Mouse (Mus musculus): ENCODE measurements around the gene Tm9sf1. TPM values are rescaled to one million over a fixed set of nuclear protein-coding genes. Genes with fewer than 3 reads are reported as not detected.
A peak's percentile ranks its signal among the peaks of the same experiment; 100 is the strongest.

Tm9sf1 gene
- 98.1 and 102 TPM in 2 replicates for polyA plus RNA-seq (2012; rRNA removed)

GRCm38 (mm10) chr14:55643060-55643907 lies at the start of gene Tm9sf1:
Gene Tm9sf1, minus strand, starts transcription at chr14:55643806.
- TF ChIP-seq POLR2A (IDR thresholded peaks at IDR 0.05; ENCODE audit: control insufficient read depth, extremely low read depth, insufficient read depth, low read length, poor library complexity), result peak; percentile 56; the same call in 1 of the 2 replicates
- peak; percentile 51; the same call in 1 of the 2 replicates for TF ChIP-seq CTCF (IDR thresholded peaks at IDR 0.05; ENCODE audit: borderline replicate concordance, control insufficient read depth, extremely low read depth, insufficient read depth, low read length, poor library complexity)
- peak; percentile 83 for DNase-seq
- Histone ChIP-seq H3K36me3 (ENCODE audit: control insufficient read depth, insufficient read depth, low read length) (no peaks in the 10 kb centered on the region; the same call in 1 of the 2 replicates), H3K4me3 (ENCODE audit: control insufficient read depth, insufficient read depth, low read length) (peak within 1 kb of the TSS; percentile 65), H3K4me1 (replicated peaks; ENCODE audit: control insufficient read depth, insufficient read depth, low read length) (peaks cover 15% of the 10 kb centered on the region), H3K27me3 (ENCODE audit: control insufficient read depth, insufficient read depth, low read length) (no peaks in the 10 kb centered on the region), H3K27ac (ENCODE audit: control insufficient read depth, insufficient read depth, low read length) (peak within 1 kb of the TSS; percentile 31)
- under 1% methylated on average over 89 of the region's 89 CpGs for WGBS

- no peak overlapping the region for H3K4me3 ChIP-seq (ENCODE audit: control insufficient read depth, insufficient read depth, low read length)
- WGBS, result 74% methylated on average over 10 of the region's 10 CpGs
- no peaks in the 10 kb centered on the region for H3K4me1 ChIP-seq (replicated peaks; ENCODE audit: control insufficient read depth, insufficient read depth, low read length)
- no peaks in the 10 kb centered on the region for H3K27me3 ChIP-seq (ENCODE audit: control insufficient read depth, insufficient read depth, low read length)
- no peak for TF ChIP-seq POLR2A (IDR thresholded peaks at IDR 0.05; ENCODE audit: control insufficient read depth, extremely low read depth, insufficient read depth, low read length, poor library complexity)
- H3K27ac ChIP-seq (ENCODE audit: control insufficient read depth, insufficient read depth, low read length), result no peak overlapping the region
- no peaks in the 10 kb centered on the region for H3K36me3 ChIP-seq (ENCODE audit: control insufficient read depth, insufficient read depth, low read length)
- DNase-seq, result no peak
Measured at GRCm38 (mm10) chr14:55689433-55689832, 45.8 kb upstream of the Tm9sf1 start.

- Histone ChIP-seq H3K4me1 (replicated peaks; ENCODE audit: control insufficient read depth, insufficient read depth, low read length) (peaks cover 8% of the 10 kb centered on the region), H3K27ac (ENCODE audit: control insufficient read depth, insufficient read depth, low read length) (0 out of 2 replicates have a peak overlapping the region, but pooled peaks have one; percentile 29), H3K4me3 (ENCODE audit: control insufficient read depth, insufficient read depth, low read length) (peak overlapping the region; percentile 62), H3K36me3 (ENCODE audit: control insufficient read depth, insufficient read depth, low read length) (peaks cover 29% of the 10 kb centered on the region), H3K27me3 (ENCODE audit: control insufficient read depth, insufficient read depth, low read length) (no peaks in the 10 kb centered on the region)
- no peak for DNase-seq
- TF ChIP-seq CTCF (IDR thresholded peaks at IDR 0.05; ENCODE audit: borderline replicate concordance, control insufficient read depth, extremely low read depth, insufficient read depth, low read length, poor library complexity) (no peak), POLR2A (IDR thresholded peaks at IDR 0.05; ENCODE audit: control insufficient read depth, extremely low read depth, insufficient read depth, low read length, poor library complexity) (no peak)
- WGBS, result 11% methylated on average over 3 of the region's 3 CpGs
Measured at GRCm38 (mm10) chr14:55682118-55682493, 38.5 kb upstream of the Tm9sf1 start.

DNA sequence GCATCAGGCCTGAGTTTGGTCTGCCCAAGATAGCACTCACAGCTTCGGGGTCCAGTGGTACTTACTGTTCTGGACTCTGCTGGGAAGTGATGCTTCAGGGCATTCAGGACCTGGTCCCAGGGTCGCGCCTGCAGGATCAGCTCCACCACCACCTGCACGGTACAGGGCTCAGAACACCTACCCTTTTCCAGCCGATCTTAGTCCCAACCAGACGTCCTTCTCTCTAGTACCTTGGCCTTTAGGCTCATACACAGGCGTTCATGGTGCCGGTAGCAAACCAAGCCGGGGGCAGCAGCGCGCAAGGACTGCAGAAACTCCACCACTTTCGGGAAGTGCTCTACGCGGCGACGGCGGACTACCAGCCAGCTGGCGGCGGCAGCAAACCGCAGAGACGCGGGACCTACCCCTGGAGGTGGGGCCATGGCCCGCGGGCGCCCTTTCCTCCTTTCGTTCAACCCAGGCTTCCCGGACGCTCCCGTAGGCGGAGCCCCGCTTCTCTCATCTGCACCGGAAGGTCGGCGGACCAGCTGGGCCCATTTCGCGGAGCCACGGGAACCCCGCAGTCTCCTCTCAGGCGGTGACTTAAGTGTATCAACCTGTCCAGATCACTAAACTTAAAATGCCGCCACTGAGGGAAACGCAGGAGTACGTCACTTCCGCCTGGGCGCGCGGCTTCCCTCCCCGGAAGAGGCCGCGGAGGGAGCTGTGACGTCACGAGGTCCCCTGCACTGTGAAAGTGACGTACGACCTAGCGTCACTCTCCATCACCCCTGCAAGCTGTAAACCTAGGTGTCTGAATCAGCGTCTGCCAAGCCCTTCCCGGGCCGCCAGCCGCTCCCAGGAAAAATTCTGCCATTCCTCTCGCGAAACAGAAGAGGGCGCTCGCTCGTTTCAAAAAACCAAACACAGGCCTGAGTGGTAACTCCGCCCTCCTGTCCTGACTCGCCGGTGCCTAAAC lies 37.8 kb upstream of the Tm9sf1 start, which contains the start of gene Tinf2:
TSS of gene Tinf2 (minus strand) at position 661 of the 958 bp plus-strand sequence.
- Histone ChIP-seq H3K4me3 (ENCODE audit: control insufficient read depth, insufficient read depth, low read length) (peak within 1 kb of the TSS; percentile 62), H3K4me1 (replicated peaks; ENCODE audit: control insufficient read depth, insufficient read depth, low read length) (peaks cover 8% of the 10 kb centered on the region), H3K27ac (ENCODE audit: control insufficient read depth, insufficient read depth, low read length) (peak within 1 kb of the TSS; percentile 72), H3K36me3 (ENCODE audit: control insufficient read depth, insufficient read depth, low read length) (peaks cover 34% of the 10 kb centered on the region), H3K27me3 (ENCODE audit: control insufficient read depth, insufficient read depth, low read length) (no peaks in the 10 kb centered on the region)
- under 1% methylated on average over 66 of the region's 66 CpGs for WGBS
- peak; percentile 91 for DNase-seq
- 0 out of 2 replicates have a peak, but pooled peaks have one; percentile 20 for TF ChIP-seq POLR2A (IDR thresholded peaks at IDR 0.05; ENCODE audit: control insufficient read depth, extremely low read depth, insufficient read depth, low read length, poor library complexity)
- peak; percentile 92 for TF ChIP-seq CTCF (IDR thresholded peaks at IDR 0.05; ENCODE audit: borderline replicate concordance, control insufficient read depth, extremely low read depth, insufficient read depth, low read length, poor library complexity)

GRCm38 (mm10) chr14:55677615-55678014 lies 34.0 kb upstream of the Tm9sf1 start:
- 85% methylated on average over 4 of the region's 4 CpGs for WGBS
- TF ChIP-seq CTCF (IDR thresholded peaks at IDR 0.05; ENCODE audit: borderline replicate concordance, control insufficient read depth, extremely low read depth, insufficient read depth, low read length, poor library complexity) (no peak), POLR2A (IDR thresholded peaks at IDR 0.05; ENCODE audit: control insufficient read depth, extremely low read depth, insufficient read depth, low read length, poor library complexity) (no peak)
- Histone ChIP-seq H3K27me3 (ENCODE audit: control insufficient read depth, insufficient read depth, low read length) (no peaks in the 10 kb centered on the region), H3K4me3 (ENCODE audit: control insufficient read depth, insufficient read depth, low read length) (no peak overlapping the region), H3K36me3 (ENCODE audit: control insufficient read depth, insufficient read depth, low read length) (peaks cover 39% of the 10 kb centered on the region), H3K4me1 (replicated peaks; ENCODE audit: control insufficient read depth, insufficient read depth, low read length) (peaks cover 8% of the 10 kb centered on the region), H3K27ac (ENCODE audit: control insufficient read depth, insufficient read depth, low read length) (no peak overlapping the region)
- no peak for DNase-seq

DNA sequence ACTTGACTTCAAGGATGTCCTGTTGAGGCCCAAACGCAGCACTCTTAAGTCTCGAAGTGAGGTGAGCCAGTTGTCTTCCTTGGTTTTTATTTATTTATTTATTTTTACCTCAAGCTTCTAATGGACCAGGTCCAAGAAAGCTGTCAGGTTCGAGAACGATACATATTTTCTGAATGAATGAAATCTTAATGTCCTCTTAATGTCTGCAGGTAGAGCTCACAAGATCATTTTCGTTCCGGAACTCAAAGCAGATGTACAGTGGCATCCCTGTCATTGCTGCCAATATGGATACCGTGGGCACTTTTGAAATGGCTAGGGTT lies 29.1 kb upstream of the Tm9sf1 start:
- no peak overlapping the region; the same call in 1 of the 2 replicates for H3K27ac ChIP-seq (ENCODE audit: control insufficient read depth, insufficient read depth, low read length)
- TF ChIP-seq CTCF (IDR thresholded peaks at IDR 0.05; ENCODE audit: borderline replicate concordance, control insufficient read depth, extremely low read depth, insufficient read depth, low read length, poor library complexity) (no peak), POLR2A (IDR thresholded peaks at IDR 0.05; ENCODE audit: control insufficient read depth, extremely low read depth, insufficient read depth, low read length, poor library complexity) (no peak)
- peaks cover 15% of the 10 kb centered on the region for H3K36me3 ChIP-seq (ENCODE audit: control insufficient read depth, insufficient read depth, low read length)
- H3K27me3 ChIP-seq (ENCODE audit: control insufficient read depth, insufficient read depth, low read length), result no peaks in the 10 kb centered on the region
- DNase-seq, result no peak
- no peak overlapping the region for H3K4me3 ChIP-seq (ENCODE audit: control insufficient read depth, insufficient read depth, low read length)
- WGBS, result 62% methylated on average over 7 of the region's 7 CpGs
- H3K4me1 ChIP-seq (replicated peaks; ENCODE audit: control insufficient read depth, insufficient read depth, low read length), result peaks cover 3% of the 10 kb centered on the region; the same call in 1 of the 2 replicates
